Mouse (Mus musculus) heart, adult 2 months (tissue): ENCODE measurements at regions not wholly inside any gene's neighbourhood (a gene's known extent, or its start where the extent isn't known, plus 50 kb on each side); places are given as distances from the start of the nearest gene placed in this dataset.

Experiments
- DNase-seq, 2 experiments: peaks; one replicate each; pipeline ENCODE4 v3.0.0; 2021
- H3K27ac ChIP-seq: fragments of 200-600 bp; 2 replicates; pipeline ENCODE4 v1.8.1; 2022
- H3K27me3 ChIP-seq: fragments of 200-500 bp; 2 replicates; pipeline ENCODE4 v1.6.1; 2012; ENCODE audit warnings: mild to moderate bottlenecking, low read length, inconsistent platforms, mixed read lengths; ENCODE audit not compliant: control insufficient read depth, insufficient read depth
- H3K36me3 ChIP-seq: fragments of 200-500 bp; 2 replicates; pipeline ENCODE4 v1.6.1; 2012; ENCODE audit warnings: low read length, inconsistent platforms; ENCODE audit not compliant: control insufficient read depth, insufficient read depth
- H3K4me1 ChIP-seq: fragments of 200-500 bp; 2 replicates; pipeline ENCODE4 v1.6.1; 2011; ENCODE audit warnings: low read length; ENCODE audit not compliant: control insufficient read depth, insufficient read depth
- H3K4me3 ChIP-seq: fragments of 200-600 bp; 2 replicates; pipeline ENCODE4 v1.8.1; 2022
- H3K79me2 ChIP-seq: fragments of 200-500 bp; replicated peaks from 2 replicates; pipeline ENCODE4 v1.6.1; 2012; ENCODE audit warnings: mild to moderate bottlenecking, inconsistent platforms, low read length, moderate library complexity, mixed read lengths; ENCODE audit not compliant: control insufficient read depth, insufficient read depth
- H3K9ac ChIP-seq: fragments of 200-500 bp; 2 replicates; pipeline ENCODE4 v1.6.1; 2012; ENCODE audit warnings: low read depth, mild to moderate bottlenecking, control low read depth, inconsistent platforms, low read length, mixed read lengths
- CTCF ChIP-seq: fragments of 200-600 bp; IDR thresholded peaks from 2 replicates; pipeline ENCODE4 v1.8.1; 2022; ENCODE audit warnings: antibody characterized with exemption, mild to moderate bottlenecking, moderate library complexity
- EP300 ChIP-seq: fragments of 200-500 bp; IDR thresholded peaks from 2 replicates; pipeline ENCODE4 v1.6.1; 2011; ENCODE audit warnings: low read depth, low read length, control low read depth; ENCODE audit not compliant: insufficient read depth
- POLR2A ChIP-seq: fragments of 200-500 bp; IDR thresholded peaks from 2 replicates; pipeline ENCODE4 v1.6.1; 2011; ENCODE audit warnings: mild to moderate bottlenecking, low read depth, low read length, control low read depth; ENCODE audit not compliant: insufficient read depth
- WGBS: fragments of 180-500 bp; shearing (Covaris S2); methylation state at CpG from one replicate; pipeline ENCODE4 v1.1.7; 2018; 5-methylcytosine and 5-hydroxymethylcytosine counted together
- intact Hi-C: fragments of 180-260 bp; cut with DNase I; formaldehyde crosslinking; loops from one replicate; pipeline ENCODE4 v1.15.1; 2025

- no peak for DNase-seq
- 88% methylated on average over 10 of the region's 10 CpGs for WGBS
- TF ChIP-seq POLR2A: no peak
Measured at GRCm38 (mm10) chr14:99456555-99456954, 158.1 kb downstream of the Klf5 start.

GRCm38 (mm10) chr14:99457573-99457972 is 159.1 kb downstream of the Klf5 start:
- TF ChIP-seq POLR2A: no peak
- TF ChIP-seq CTCF: no peak
- TF ChIP-seq EP300: no peak
- no peak overlapping the region for H3K27ac ChIP-seq
- no peaks in the 10 kb centered on the region for H3K4me1 ChIP-seq
- intact Hi-C loops: no loop called here
- WGBS: 84% methylated on average over 6 of the region's 6 CpGs
- H3K79me2 ChIP-seq: no peaks in the 10 kb centered on the region
- no peak overlapping the region for H3K9ac ChIP-seq
- H3K27me3 ChIP-seq: no peaks in the 10 kb centered on the region
- H3K4me3 ChIP-seq: no peak overlapping the region
- no peaks in the 10 kb centered on the region for H3K36me3 ChIP-seq
- DNase-seq: no peak

More at GRCm38 (mm10) chr14:99456555-99456954, 158.1 kb downstream of the Klf5 start:
- H3K79me2 ChIP-seq: no peaks in the 10 kb centered on the region
- no peak overlapping the region for H3K9ac ChIP-seq
- no peaks in the 10 kb centered on the region for H3K27me3 ChIP-seq
- no peak overlapping the region for H3K27ac ChIP-seq
- intact Hi-C loops: no loop called here
- H3K4me1 ChIP-seq: no peaks in the 10 kb centered on the region
- no peak overlapping the region for H3K4me3 ChIP-seq
- no peaks in the 10 kb centered on the region for H3K36me3 ChIP-seq

GRCm38 (mm10) chr14:99472111-99472510 is 173.6 kb downstream of the Klf5 start:
- Histone ChIP-seq H3K4me1 (no peaks in the 10 kb centered on the region), H3K27me3 (no peaks in the 10 kb centered on the region), H3K36me3 (no peaks in the 10 kb centered on the region), H3K9ac (no peak overlapping the region), H3K4me3 (no peak overlapping the region), H3K27ac (no peak overlapping the region), H3K79me2 (no peaks in the 10 kb centered on the region)
- TF ChIP-seq POLR2A (no peak), EP300 (no peak), CTCF (no peak)
- 88% methylated on average over 2 of the region's 2 CpGs for WGBS
- intact Hi-C loops: no loop called here
- DNase-seq: no peak

GRCm38 (mm10) chr14:99475271-99475670 is 176.8 kb downstream of the Klf5 start:
- 59% methylated on average over 8 of the region's 8 CpGs for WGBS
- TF ChIP-seq POLR2A (no peak), EP300 (no peak), CTCF (no peak)

DNA sequence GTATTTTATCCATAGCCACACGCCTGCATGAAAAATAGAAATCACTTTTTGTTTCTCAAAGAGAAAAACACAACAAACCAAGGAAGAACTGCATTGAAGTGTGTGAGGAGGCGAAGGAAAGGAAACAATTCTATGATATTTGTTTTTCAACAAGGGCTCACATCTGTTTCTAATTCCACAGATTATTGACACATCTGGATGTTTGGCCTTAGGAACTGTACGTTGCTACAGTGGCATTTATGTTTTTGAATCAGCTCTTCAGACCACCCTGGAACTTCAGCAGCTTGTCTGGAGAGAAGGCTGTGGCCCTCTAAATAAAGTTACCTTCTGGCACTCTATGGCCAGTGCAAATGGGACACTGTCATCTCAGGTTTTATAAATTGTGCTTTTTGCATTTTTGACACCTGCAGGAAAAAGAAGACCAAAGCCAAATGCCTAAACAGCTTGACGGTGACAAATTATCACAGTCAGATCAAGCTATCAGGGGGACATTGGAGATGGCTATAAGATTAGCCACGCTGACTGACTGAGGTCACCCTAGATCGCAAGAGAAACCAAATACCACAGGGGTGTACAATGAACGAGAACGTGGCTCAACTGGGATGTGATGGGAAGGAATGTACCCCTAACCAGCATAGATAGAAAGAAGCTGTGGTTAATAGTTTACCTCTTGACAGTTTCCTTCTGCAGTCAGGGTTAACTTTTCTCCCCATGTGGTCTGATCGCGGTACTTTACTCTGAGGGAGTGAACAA is 182.0 kb downstream of the Klf5 start:
- WGBS: 73% methylated on average over 10 of the region's 10 CpGs
- TF ChIP-seq EP300: no peak
- intact Hi-C loops: no loop called here
- Histone ChIP-seq H3K27ac (no peak overlapping the region), H3K4me1 (no peaks in the 10 kb centered on the region), H3K4me3 (no peak overlapping the region), H3K79me2 (no peaks in the 10 kb centered on the region), H3K27me3 (no peaks in the 10 kb centered on the region), H3K9ac (no peak overlapping the region), H3K36me3 (no peaks in the 10 kb centered on the region)
- DNase-seq: no peak

More at GRCm38 (mm10) chr14:99475271-99475670, 176.8 kb downstream of the Klf5 start:
- no peak for DNase-seq
- Histone ChIP-seq H3K79me2 (no peaks in the 10 kb centered on the region), H3K27ac (no peak overlapping the region), H3K27me3 (no peaks in the 10 kb centered on the region), H3K36me3 (no peaks in the 10 kb centered on the region), H3K4me1 (no peaks in the 10 kb centered on the region), H3K4me3 (no peak overlapping the region), H3K9ac (no peak overlapping the region)
- intact Hi-C loops: no loop called here

DNA sequence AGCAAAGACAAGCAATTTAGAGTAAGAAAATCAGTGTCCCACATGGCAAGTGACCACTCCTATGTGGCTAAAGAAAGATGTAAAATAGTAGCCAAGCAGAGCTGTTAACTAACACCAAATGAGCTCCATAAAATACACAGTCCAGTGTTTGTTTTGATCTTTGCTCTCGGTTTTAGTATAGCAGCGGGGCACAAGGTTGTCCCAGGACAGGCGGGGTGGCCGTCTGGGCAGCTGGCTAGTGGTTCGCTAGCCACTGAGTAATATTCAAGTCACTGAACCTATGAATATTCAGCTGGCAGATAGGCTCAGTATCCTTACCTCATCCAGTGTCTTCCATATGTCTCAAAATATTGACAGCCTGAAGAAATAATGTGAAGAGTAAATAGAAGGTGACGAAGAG is 189.5 kb downstream of the Klf5 start:
- TF ChIP-seq EP300 (no peak), CTCF (no peak), POLR2A (no peak)
- no peaks in the 10 kb centered on the region for H3K4me1 ChIP-seq
- DNase-seq: no peak
- H3K27ac ChIP-seq: no peak overlapping the region
- H3K36me3 ChIP-seq: no peaks in the 10 kb centered on the region
- no peak overlapping the region for H3K9ac ChIP-seq
- no peak overlapping the region for H3K4me3 ChIP-seq
- no peaks in the 10 kb centered on the region for H3K27me3 ChIP-seq
- 68% methylated on average over 6 of the region's 6 CpGs for WGBS
- H3K79me2 ChIP-seq: no peaks in the 10 kb centered on the region
- intact Hi-C loops: no loop called here
